Mouse (Mus musculus) testis, adult 2 months (tissue): ENCODE results near the gene Gm20458.

Experiments
- CTCF ChIP-seq: fragments of 200-500 bp; IDR thresholded peaks from 2 replicates; pipeline ENCODE4 v1.5.1; 2012; ENCODE audit warnings: low read depth, mild to moderate bottlenecking, inconsistent platforms, low read length, moderate library complexity; ENCODE audit not compliant: control insufficient read depth, insufficient read depth, insufficient replicate concordance
- POLR2A ChIP-seq: fragments of 200-500 bp; IDR thresholded peaks from 2 replicates; pipeline ENCODE4 v1.6.1; 2012; ENCODE audit warnings: low read depth, mild to moderate bottlenecking, inconsistent platforms, low read length, moderate library complexity; ENCODE audit not compliant: control insufficient read depth

DNA sequence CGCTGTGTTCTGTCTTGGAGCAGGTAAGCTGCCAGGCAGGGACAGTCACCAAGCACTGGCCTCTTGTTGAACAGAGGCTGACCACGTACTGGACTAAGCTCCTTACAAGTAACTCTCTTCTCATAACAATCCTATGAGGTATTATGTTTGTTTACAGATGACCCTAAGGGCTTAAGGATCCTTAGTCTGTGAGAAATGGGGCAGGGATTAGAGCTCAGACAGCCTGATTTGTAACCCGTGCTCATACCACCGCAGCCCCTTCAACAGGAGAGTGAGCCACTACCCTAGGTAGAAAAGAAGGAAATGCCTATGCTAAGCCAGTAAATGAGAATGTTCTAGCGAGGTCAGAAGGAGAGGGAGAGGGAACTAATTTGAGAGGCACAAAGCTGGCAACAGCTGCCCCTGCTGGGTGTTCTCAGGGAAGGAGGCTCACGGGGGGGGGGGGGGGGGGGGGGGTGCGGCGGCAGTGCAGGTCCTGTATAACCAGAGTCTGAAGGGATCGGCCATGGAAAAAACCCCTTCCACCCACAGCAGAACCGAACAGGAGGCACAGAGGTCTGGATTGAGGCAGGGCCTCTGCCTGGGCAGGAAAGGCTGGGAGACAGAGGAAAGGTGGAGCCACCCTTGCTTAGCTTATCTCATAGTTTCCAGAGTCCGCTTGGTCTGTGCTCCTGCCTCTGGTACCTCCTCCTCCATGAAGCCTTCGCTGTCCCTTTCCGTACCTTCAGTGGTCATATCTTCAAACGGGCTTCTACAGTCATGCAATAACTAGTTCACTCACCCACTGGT is 51.5 kb downstream of the Gm20458 start:
- TF ChIP-seq POLR2A (no peak), CTCF (no peak)
